8 mouse cellular contexts compared by ENCODE assay signal in the genomic region with DNA sequence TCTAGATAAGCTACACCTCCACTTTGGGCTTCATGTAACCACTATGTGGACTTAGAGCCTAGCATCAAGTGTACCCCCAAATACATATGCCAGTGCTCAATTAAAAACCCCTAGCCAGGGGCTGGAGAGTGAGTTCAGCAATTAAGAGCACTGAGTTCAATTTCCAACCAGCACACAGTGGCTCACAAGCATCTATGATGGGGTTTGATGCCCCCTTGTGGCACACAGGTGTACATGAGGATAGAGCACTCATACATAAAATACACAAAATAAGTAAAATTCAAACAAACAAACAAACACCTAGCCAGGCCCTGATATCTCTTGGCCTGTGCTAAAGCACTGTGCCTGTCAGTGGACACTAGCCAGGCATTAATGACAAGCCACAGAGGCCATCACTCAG. TPM values are rescaled to one million over a fixed set of nuclear protein-coding genes. Genes with fewer than 3 reads are reported as not detected.
DNase-seq lines count a peak whose midpoint lies in the region; ATAC-seq lines count a peak whose summit lies in the region.

No protein-coding gene starts in this region.

- no peaks in the 10 kb centered on the region for H3K9me3 ChIP-seq in heart, embryonic 10.5 days
- no peaks in the 10 kb centered on the region for H3K9me3 ChIP-seq in hindbrain, embryonic 13.5 days

- no peak overlapping the region for H3K4me2 ChIP-seq in hindbrain, embryonic 13.5 days

- no peak overlapping the region for H3K9ac ChIP-seq in hindbrain, embryonic 13.5 days

- H3K27ac ChIP-seq in heart, embryonic 10.5 days: peak overlapping the region; percentile 69
- H3K27ac ChIP-seq in hindbrain, embryonic 13.5 days: no peak overlapping the region

- no peak for DNase-seq in heart, embryonic 10.5 days (ENCODE audit: low spot score)
- DNase-seq in heart, adult 8-10 months (ENCODE audit: low spot score): no peak
- DNase-seq in cerebellum, adult 9-10 months: peak; percentile 72
- peak; percentile 64 to 76 for DNase-seq in kidney, postnatal 36 days
- peak; percentile 59 for DNase-seq in thymus, postnatal 0 days (ENCODE audit: low spot score)
- DNase-seq in adrenal gland, postnatal 4 days (ENCODE audit: low spot score in 2 of 2): no peak

- ATAC-seq in CD4-positive, CD25-positive, alpha-beta regulatory T cell, adult 4 months: peak; percentile 39
- no peak for ATAC-seq in hindbrain, embryonic 13.5 days (ENCODE audit: low FRiP score)

- no peak overlapping the region for H3K4me3 ChIP-seq in heart, embryonic 10.5 days
- no peak overlapping the region for H3K4me3 ChIP-seq in hindbrain, embryonic 13.5 days

- H3K27me3 ChIP-seq in heart, embryonic 10.5 days (ENCODE audit: insufficient read depth, poor library complexity, severe bottlenecking): no peaks in the 10 kb centered on the region
- no peaks in the 10 kb centered on the region for H3K27me3 ChIP-seq in hindbrain, embryonic 13.5 days

- H3K4me1 ChIP-seq in heart, embryonic 10.5 days: peaks cover 31% of the 10 kb centered on the region
- peaks cover 22% of the 10 kb centered on the region for H3K4me1 ChIP-seq in hindbrain, embryonic 13.5 days (replicated peaks)

- H3K36me3 ChIP-seq in heart, embryonic 10.5 days: peaks cover 98% of the 10 kb centered on the region
- H3K36me3 ChIP-seq in hindbrain, embryonic 13.5 days: peaks cover 80% of the 10 kb centered on the region

RNA-seq across cellular contexts. Expression of a gene that starts 12.1 kb away (rescaled TPM):
- 1,899 and 2,942 TPM in 2 replicates for polyA plus RNA-seq in heart, embryonic 10.5 days (2016; fragmentation: Nextera tagmentation; extraction: Ambion mirVana)
- total RNA-seq in heart, adult 8-10 months (2022): 1,000 to 10,000 TPM; 5,856 to 6,611 (median 6,322) TPM
- not detected for polyA plus RNA-seq in CD4-positive, CD25-positive, alpha-beta regulatory T cell, adult 4 months (2017; shearing (Covaris generic))
- polyA plus RNA-seq in thymus, postnatal 0 days (2015; fragmentation: Nextera tagmentation; extraction: Ambion mirVana): 5.0 and 5.7 TPM in 2 replicates
- 10 to 100 TPM in 1 of 2 experiments, 1 to 10 TPM in 1; 5.0 to 13.9 TPM for total RNA-seq in adrenal gland, postnatal 4 days (2021)
- 7.3 and 9.1 TPM in 2 replicates for polyA plus RNA-seq in hindbrain, embryonic 13.5 days (2015; fragmentation: Nextera tagmentation; extraction: Ambion mirVana)

RNA-seq across cellular contexts. Expression of a gene that starts 20.8 kb away (rescaled TPM):
- 457 and 500 TPM in 2 replicates for polyA plus RNA-seq in heart, embryonic 10.5 days (2016; fragmentation: Nextera tagmentation; extraction: Ambion mirVana)
- total RNA-seq in heart, adult 8-10 months (2022): 100 to 1,000 TPM; 129 to 142 (median 131) TPM
- 100 to 1,000 TPM; 151 to 190 TPM for polyA plus RNA-seq in CD4-positive, CD25-positive, alpha-beta regulatory T cell, adult 4 months (2017; shearing (Covaris generic))
- 116 and 144 TPM in 2 replicates for polyA plus RNA-seq in thymus, postnatal 0 days (2015; fragmentation: Nextera tagmentation; extraction: Ambion mirVana)
- total RNA-seq in adrenal gland, postnatal 4 days (2021): 100 to 1,000 TPM; 496 to 522 TPM
- polyA plus RNA-seq in hindbrain, embryonic 13.5 days (2015; fragmentation: Nextera tagmentation; extraction: Ambion mirVana): 315 and 334 TPM in 2 replicates

RNA-seq across cellular contexts. Expression of a gene that starts 21.7 kb away (rescaled TPM):
- 0.47 and 0.54 TPM in 2 replicates for polyA plus RNA-seq in heart, embryonic 10.5 days (2016; fragmentation: Nextera tagmentation; extraction: Ambion mirVana)
- 10 to 100 TPM; 12.3 to 14.2 (median 13.2) TPM for total RNA-seq in heart, adult 8-10 months (2022)
- not detected for polyA plus RNA-seq in CD4-positive, CD25-positive, alpha-beta regulatory T cell, adult 4 months (2017; shearing (Covaris generic))
- 0.27 and 0.30 TPM in 2 replicates for polyA plus RNA-seq in thymus, postnatal 0 days (2015; fragmentation: Nextera tagmentation; extraction: Ambion mirVana)
- total RNA-seq in adrenal gland, postnatal 4 days (2021): 10 to 100 TPM; 12.6 to 20.0 TPM
- 0.84 and 0.90 TPM in 2 replicates for polyA plus RNA-seq in hindbrain, embryonic 13.5 days (2015; fragmentation: Nextera tagmentation; extraction: Ambion mirVana)

RNA-seq across cellular contexts. Expression of a gene that starts 27.5 kb away (rescaled TPM):
- 28.9 and 30.2 TPM in 2 replicates for polyA plus RNA-seq in heart, embryonic 10.5 days (2016; fragmentation: Nextera tagmentation; extraction: Ambion mirVana)
- total RNA-seq in heart, adult 8-10 months (2022): 10 to 100 TPM; 50.1 to 64.3 (median 57.1) TPM
- polyA plus RNA-seq in CD4-positive, CD25-positive, alpha-beta regulatory T cell, adult 4 months (2017; shearing (Covaris generic)): 1 to 10 TPM in 1 of 2 experiments, under 1 TPM in 1; 0.91 to 2.7 TPM
- 8.0 and 8.8 TPM in 2 replicates for polyA plus RNA-seq in thymus, postnatal 0 days (2015; fragmentation: Nextera tagmentation; extraction: Ambion mirVana)
- total RNA-seq in adrenal gland, postnatal 4 days (2021): 100 to 1,000 TPM in 1 of 2 experiments, 10 to 100 TPM in 1; 94.1 to 101 TPM
- 24.8 and 25.2 TPM in 2 replicates for polyA plus RNA-seq in hindbrain, embryonic 13.5 days (2015; fragmentation: Nextera tagmentation; extraction: Ambion mirVana)

RNA-seq across cellular contexts. Expression of a gene that starts 55.1 kb away (rescaled TPM):
- polyA plus RNA-seq in heart, embryonic 10.5 days (2016; fragmentation: Nextera tagmentation; extraction: Ambion mirVana): 8.4 and 11.8 TPM in 2 replicates
- total RNA-seq in heart, adult 8-10 months (2022): 1 to 10 TPM; 3.2 to 5.2 (median 4.2) TPM
- 10 to 100 TPM; 11.8 to 12.2 TPM for polyA plus RNA-seq in CD4-positive, CD25-positive, alpha-beta regulatory T cell, adult 4 months (2017; shearing (Covaris generic))
- 18.6 and 21.5 TPM in 2 replicates for polyA plus RNA-seq in thymus, postnatal 0 days (2015; fragmentation: Nextera tagmentation; extraction: Ambion mirVana)
- 10 to 100 TPM; 12.4 to 12.6 TPM for total RNA-seq in adrenal gland, postnatal 4 days (2021)
- 11.9 and 13.6 TPM in 2 replicates for polyA plus RNA-seq in hindbrain, embryonic 13.5 days (2015; fragmentation: Nextera tagmentation; extraction: Ambion mirVana)

Comparison
In these comparisons a context has a peak if more than half of its experiments do, and no peak if none do; other contexts are left out.
1. DNase-seq: peak in cerebellum, adult 9-10 months (single experiment), kidney, postnatal 36 days (2 of 2) and thymus, postnatal 0 days (single experiment); none in heart, embryonic 10.5 days (single experiment), heart, adult 8-10 months (single experiment) and adrenal gland, postnatal 4 days (0 of 2).
2. RNA of a gene that starts 12.1 kb away (polyA plus RNA-seq): 1,899 to 2,942 TPM in heart, embryonic 10.5 days; 7.3 to 9.1 TPM in hindbrain, embryonic 13.5 days, 5.0 to 5.7 TPM in thymus, postnatal 0 days and not detected in CD4-positive, CD25-positive, alpha-beta regulatory T cell, adult 4 months; every median in the first group is over 100 times any median in the second.